26 mouse cellular contexts compared by ENCODE assay signal in genomic region chr10:91514163-91515020, GRCm38 (mm10).
DNase-seq lines count a peak whose midpoint lies in the region; ATAC-seq and TF ChIP-seq lines count a peak whose summit lies in the region.
"Had no signal": no experiment of that assay in that cellular context is flagged by ENCODE, and none has a peak within 500 bp of the region (broad histone marks: within the 10 kb centered on the region; RNA-seq: fewer than 3 reads in every experiment).

No protein-coding gene starts in this region.

- H3K27me3 ChIP-seq in hindbrain, postnatal 0 days (ENCODE audit: insufficient read depth, low read length): no peaks in the 10 kb centered on the region
- H3K27me3 ChIP-seq in hindbrain, embryonic 10.5 days (ENCODE audit: insufficient read depth, poor library complexity, severe bottlenecking): no peaks in the 10 kb centered on the region
- no peaks in the 10 kb centered on the region for H3K27me3 ChIP-seq in forebrain, embryonic 16.5 days (replicated peaks; ENCODE audit: control insufficient read depth, insufficient read depth, low read length)
- H3K27me3 ChIP-seq: hindbrain, embryonic 12.5 days; limb, embryonic 13.5 days had no signal

- no peak overlapping the region for H3K4me2 ChIP-seq in hindbrain, postnatal 0 days (ENCODE audit: low read depth, low read length)
- H3K4me2 ChIP-seq in forebrain, embryonic 16.5 days (ENCODE audit: low read length): no peak overlapping the region
- H3K4me2 ChIP-seq: hindbrain, embryonic 12.5 days; limb, embryonic 13.5 days; liver, embryonic 11.5 days; midbrain, embryonic 11.5 days had no signal

- ATAC-seq in hindbrain, postnatal 0 days: no peak
- peak; percentile 80 for ATAC-seq in forebrain, embryonic 16.5 days
- ATAC-seq: CD4-positive, CD25-positive, alpha-beta regulatory T cell, adult 4 months; intestine, embryonic 16.5 days; midbrain, embryonic 16.5 days had no signal

- H3K4me1 ChIP-seq in hindbrain, postnatal 0 days (ENCODE audit: insufficient read depth, low read length): no peaks in the 10 kb centered on the region
- H3K4me1 ChIP-seq in hindbrain, embryonic 10.5 days (replicated peaks): no peaks in the 10 kb centered on the region
- H3K4me1 ChIP-seq in forebrain, embryonic 16.5 days (replicated peaks; ENCODE audit: control insufficient read depth, insufficient read depth, low read length): 0 out of 2 replicates have a peak, but pooled peaks cover 2% of the 10 kb centered on the region
- H3K4me1 ChIP-seq: hindbrain, embryonic 12.5 days; limb, embryonic 13.5 days had no signal

- no peaks in the 10 kb centered on the region for H3K36me3 ChIP-seq in hindbrain, postnatal 0 days (ENCODE audit: insufficient read depth, low read length)
- no peaks in the 10 kb centered on the region for H3K36me3 ChIP-seq in hindbrain, embryonic 10.5 days
- no peaks in the 10 kb centered on the region for H3K36me3 ChIP-seq in forebrain, embryonic 16.5 days (ENCODE audit: control insufficient read depth, insufficient read depth)
- H3K36me3 ChIP-seq: hindbrain, embryonic 12.5 days; limb, embryonic 13.5 days had no signal

- H3K27ac ChIP-seq in hindbrain, postnatal 0 days: no peak overlapping the region
- no peak overlapping the region for H3K27ac ChIP-seq in hindbrain, embryonic 10.5 days
- H3K27ac ChIP-seq in forebrain, embryonic 16.5 days (ENCODE audit: low read length): no peak overlapping the region; the same call in 1 of the 2 replicates
- H3K27ac ChIP-seq: hindbrain, embryonic 12.5 days; limb, embryonic 13.5 days had no signal

- peak; percentile 14; the same call in 1 of the 2 replicates for TF ChIP-seq CTCF in hindbrain, postnatal 0 days (IDR thresholded peaks at IDR 0.05; ENCODE audit: low read depth)
- no peak for TF ChIP-seq CTCF in brain, embryonic 14.5 days (IDR thresholded peaks at IDR 0.05; ENCODE audit: borderline replicate concordance, extremely low read depth, insufficient read depth, insufficient read length)

- TF ChIP-seq POLR2A in brain, embryonic 14.5 days (IDR thresholded peaks at IDR 0.05; ENCODE audit: borderline replicate concordance, extremely low read depth, insufficient read depth, insufficient read length, poor library complexity, severe bottlenecking): no peak

- H3K4me3 ChIP-seq in hindbrain, postnatal 0 days (ENCODE audit: low read length): no peak overlapping the region
- H3K4me3 ChIP-seq in hindbrain, embryonic 10.5 days: no peak overlapping the region
- H3K4me3 ChIP-seq in forebrain, embryonic 16.5 days (replicated peaks; ENCODE audit: low read length): no peak overlapping the region
- H3K4me3 ChIP-seq: erythroblast, embryonic 14.5 days; hindbrain, embryonic 12.5 days; limb, embryonic 13.5 days had no signal

- 78% methylated on average over 9 of the region's 9 CpGs for WGBS in hindbrain, postnatal 0 days
- WGBS in hindbrain, embryonic 10.5 days: 86% methylated on average over 9 of the region's 9 CpGs
- 40% methylated on average over 9 of the region's 9 CpGs for WGBS in forebrain, embryonic 16.5 days

- DNase-seq in hindbrain, postnatal 0 days (ENCODE audit: low spot score): no peak
- no peak for DNase-seq in hindbrain, embryonic 10.5 days (ENCODE audit: low spot score)
- peak; percentile 6 for DNase-seq in ES-CJ7 (ENCODE audit: low read depth, low spot score)
- peak; percentile 91 for DNase-seq in brain, embryonic 14.5 days (ENCODE audit: low read depth)
- no peak for DNase-seq in heart, postnatal 10 days
- no peak for DNase-seq in cerebellum, adult 18-20 months
- DNase-seq: adrenal gland, postnatal 14 days; cerebellum, adult 2 months; cerebellum, postnatal 14 days; gastrocnemius, postnatal 10 days; kidney, adult 8-10 months; kidney, postnatal 10 days; layer of hippocampus, postnatal 36 days; lung, postnatal 36 days; right cerebral cortex, postnatal 4 days; thymus, adult 2 months; thymus, postnatal 36 days had no signal

- no peak overlapping the region for H3K9ac ChIP-seq in hindbrain, postnatal 0 days (replicated peaks; ENCODE audit: low read length)
- H3K9ac ChIP-seq in forebrain, embryonic 16.5 days (replicated peaks; ENCODE audit: low read depth, low read length): no peak overlapping the region
- H3K9ac ChIP-seq: hindbrain, embryonic 12.5 days; limb, embryonic 13.5 days had no signal

- H3K9me3 ChIP-seq in hindbrain, postnatal 0 days (ENCODE audit: low read length): no peaks in the 10 kb centered on the region
- no peaks in the 10 kb centered on the region for H3K9me3 ChIP-seq in hindbrain, embryonic 10.5 days
- H3K9me3 ChIP-seq in forebrain, embryonic 16.5 days (ENCODE audit: control insufficient read depth, low read length): no peaks in the 10 kb centered on the region
- H3K9me3 ChIP-seq: hindbrain, embryonic 12.5 days; limb, embryonic 13.5 days had no signal

- intact Hi-C loops in heart, postnatal 10 days (cut with DNase I): no loop called here

Comparison
In these comparisons a context has a peak if more than half of its experiments do, and no peak if none do; other contexts are left out.
1. DNase-seq: peak in ES-CJ7 (single experiment) and brain, embryonic 14.5 days (single experiment); none in hindbrain, postnatal 0 days (single experiment), hindbrain, embryonic 10.5 days (single experiment), heart, postnatal 10 days (0 of 2) and cerebellum, adult 18-20 months (0 of 2).